Mouse (Mus musculus) hematopoietic stem cell, adult 5-6 weeks (primary cell): ENCODE results near the gene Gm13288. TPM values are rescaled to one million over a fixed set of nuclear protein-coding genes. Genes with fewer than 3 reads are reported as not detected.
A peak's percentile ranks its signal among the peaks of the same experiment; 100 is the strongest.
"Not testable (repeated sequence)": the region's sequence is repeated elsewhere in the genome, so short reads cannot be mapped to it uniquely, and the experiment has no call there.

ENCODE experiments used
- ATAC-seq, 2 experiments: fragments of 125-278 bp in 1 of 2; replicated peaks in 1 of 2; 2 replicates each; pipeline ENCODE4 v1.8.0; 2016 to 2017; ENCODE audit warnings: inconsistent platforms in 2 of 2, mild to moderate bottlenecking in 2 of 2, moderate number of reproducible peaks in 2 of 2, low read depth in 1 of 2, moderate TSS enrichment in 1 of 2; ENCODE audit not compliant: low FRiP score in 2 of 2, poor library complexity in 2 of 2, severe bottlenecking in 2 of 2, insufficient read depth in 1 of 2, low TSS enrichment in 1 of 2
- total RNA-seq: library from RNA; stranded (forward); fragments of 172-1452, 232-1000 nt; gene quantifications from 2 replicates; pipeline ENCODE4 v1.2.3, GENCODE M21; 2017

The Gm13288 gene
- not detected in 2 replicates for total RNA-seq

- ATAC-seq, result not testable (repeated sequence)
Measured at GRCm38 (mm10) chr4:88805231-88805630, at the start of gene Gm13288. TSS of gene Gm13288 (plus strand) at chr4:88805531.

GRCm38 (mm10) chr4:88756581-88757513 lies 48.5 kb upstream of the Gm13288 start:
- not testable (repeated sequence) for ATAC-seq

- peak; percentile 100 for ATAC-seq
Measured at GRCm38 (mm10) chr4:88757628-88758031, 47.7 kb upstream of the Gm13288 start.

GRCm38 (mm10) chr4:88758751-88759150 lies 46.6 kb upstream of the Gm13288 start:
- ATAC-seq, result not testable (repeated sequence)

GRCm38 (mm10) chr4:88759610-88760268 lies 45.6 kb upstream of the Gm13288 start, which contains the start of gene Gm13283:
TSS of gene Gm13283 (plus strand) at chr4:88760119.
- ATAC-seq, result not testable (repeated sequence)

- ATAC-seq, result not testable (repeated sequence)
Measured at GRCm38 (mm10) chr4:88760431-88760830, 44.9 kb upstream of the Gm13288 start.

- ATAC-seq, result not testable (repeated sequence)
Measured at GRCm38 (mm10) chr4:88761776-88762175, 43.6 kb upstream of the Gm13288 start.

GRCm38 (mm10) chr4:88762341-88762740 lies 43.0 kb upstream of the Gm13288 start:
- ATAC-seq, result not testable (repeated sequence)

- peak; percentile 73 to 85; a peak in 2 of 4 replicates for ATAC-seq
Measured at GRCm38 (mm10) chr4:88763384-88764018, 41.8 kb upstream of the Gm13288 start.

- not testable (repeated sequence) for ATAC-seq
Measured at GRCm38 (mm10) chr4:88773534-88773933, 31.8 kb upstream of the Gm13288 start, which contains the start of gene Gm13290. TSS of gene Gm13290 (plus strand) at chr4:88773834.

- ATAC-seq, result not testable (repeated sequence)
Measured at GRCm38 (mm10) chr4:88776622-88777021, 28.7 kb upstream of the Gm13288 start, which contains the start of gene Gm13289. TSS of gene Gm13289 (plus strand) at chr4:88776922.

GRCm38 (mm10) chr4:88779550-88779949 lies 25.8 kb upstream of the Gm13288 start, which contains the start of gene Gm13272:
TSS of gene Gm13272 (plus strand) at chr4:88779850.
- not testable (repeated sequence) for ATAC-seq

GRCm38 (mm10) chr4:88780320-88780719 lies 25.0 kb upstream of the Gm13288 start:
- not testable (repeated sequence) for ATAC-seq

GRCm38 (mm10) chr4:88781831-88782230 lies 23.5 kb upstream of the Gm13288 start, which contains the start of gene Ifnz:
TSS of gene Ifnz (plus strand) at chr4:88782131.
- not testable (repeated sequence) for ATAC-seq

- ATAC-seq, result not testable (repeated sequence)
Measured at GRCm38 (mm10) chr4:88782335-88782734, 23.0 kb upstream of the Gm13288 start.

GRCm38 (mm10) chr4:88785409-88785808 lies 19.9 kb upstream of the Gm13288 start, which contains the start of gene Gm13276:
TSS of gene Gm13276 (plus strand) at chr4:88785709.
- not testable (repeated sequence) for ATAC-seq

GRCm38 (mm10) chr4:88788402-88788801 lies 16.9 kb upstream of the Gm13288 start, which contains the start of gene Gm13277:
TSS of gene Gm13277 (plus strand) at chr4:88788632.
- ATAC-seq, result not testable (repeated sequence)
